Mouse (Mus musculus): ENCODE results near the gene Tatdn3.

DNA sequence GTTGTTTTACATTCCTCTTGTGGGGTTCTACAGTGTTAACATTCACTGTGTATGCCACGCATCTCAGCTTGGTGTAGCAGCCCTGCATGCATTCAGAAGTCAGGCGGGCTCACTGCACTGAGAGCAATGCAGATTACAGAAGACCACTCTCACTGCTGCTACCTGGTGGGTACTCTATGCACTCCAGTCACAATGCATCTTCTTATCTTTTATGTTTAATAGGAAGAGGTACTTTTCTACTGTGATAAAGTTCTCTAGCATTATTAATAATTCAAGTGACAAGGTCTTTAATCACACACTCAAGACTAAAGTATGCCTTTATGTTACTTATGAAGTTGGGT is 7.2 kb downstream of the Tatdn3 start:
- no peak for TF ChIP-seq CTCF (IDR thresholded peaks at IDR 0.05; ENCODE audit: borderline replicate concordance, control insufficient read depth, extremely low read depth, insufficient read depth, low read length, poor library complexity)
- TF ChIP-seq POLR2A (IDR thresholded peaks at IDR 0.05; ENCODE audit: control insufficient read depth, extremely low read depth, insufficient read depth, low read length, poor library complexity) = no peak

Measured in thymus, adult 2 months (tissue).